Mouse (Mus musculus): ENCODE results near the gene Wwox.

The Wwox gene

DNA sequence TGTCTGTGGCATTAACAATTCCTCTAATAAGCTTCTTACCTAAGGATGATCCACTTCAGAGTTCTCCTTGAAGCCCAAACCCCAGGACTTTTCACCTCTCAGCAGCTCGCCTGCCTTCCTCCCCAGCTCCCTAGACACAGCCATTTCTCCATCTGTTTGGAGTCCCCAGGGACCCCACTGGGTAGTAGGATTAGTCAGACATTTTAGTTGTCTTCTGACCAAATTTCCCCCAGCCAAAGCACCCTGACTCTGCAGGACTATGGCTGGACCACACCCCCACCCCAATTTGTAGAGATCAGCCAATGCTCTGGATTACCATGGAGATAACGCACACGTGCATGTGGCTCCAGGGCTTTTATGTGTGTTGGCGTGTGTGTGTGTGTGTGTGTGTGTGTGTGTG is 451.8 kb downstream of the Wwox start:
- no peak for DNase-seq (ENCODE audit: low read depth, low spot score)

DNA sequence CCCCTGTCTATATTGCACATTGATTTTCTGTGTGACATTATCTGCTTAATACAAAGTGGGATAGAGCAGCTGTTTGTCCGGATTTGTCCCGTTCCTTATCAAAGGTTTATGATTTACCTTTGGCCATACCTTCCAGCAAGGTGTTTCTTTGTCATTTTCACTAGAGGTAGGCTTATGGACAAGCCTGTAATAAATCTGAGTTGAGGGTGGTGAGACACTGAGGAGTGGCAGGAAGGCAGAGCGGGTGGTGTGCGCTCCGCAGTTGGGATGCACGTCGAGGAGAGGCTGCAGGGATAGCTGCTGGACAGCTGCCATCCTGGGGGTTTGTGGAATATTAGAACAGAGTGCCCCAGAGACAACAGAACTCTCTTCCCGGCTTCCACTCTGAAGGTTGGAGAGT is 458.0 kb downstream of the Wwox start:
- DNase-seq (ENCODE audit: low read depth, low spot score), result no peak

- no peak for DNase-seq (ENCODE audit: low read depth, low spot score)
Observed at GRCm38 (mm10) chr8:114899157-114899556, 459.7 kb downstream of the Wwox start.

GRCm38 (mm10) chr8:114902584-114902983 is 463.1 kb downstream of the Wwox start:
- no peak for DNase-seq (ENCODE audit: low read depth, low spot score)

DNA sequence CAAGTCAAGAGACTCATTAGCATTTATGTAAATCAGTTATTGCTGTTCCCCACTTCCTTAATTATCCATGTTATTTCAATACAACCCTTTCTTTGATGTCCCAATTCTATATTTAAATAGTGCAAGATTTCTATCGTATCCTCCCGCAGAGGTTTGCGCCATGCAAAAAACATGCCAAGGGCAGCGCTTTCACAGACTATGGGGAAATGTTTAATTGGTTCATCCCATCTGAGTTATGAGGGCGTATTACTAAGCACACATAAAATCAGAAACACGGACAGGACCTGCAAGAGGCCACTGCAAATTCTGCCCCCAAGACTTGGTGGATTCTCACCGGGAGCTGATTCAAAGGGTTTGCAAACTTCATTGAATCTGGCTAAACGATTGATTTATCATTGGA is 468.6 kb downstream of the Wwox start:
- DNase-seq (ENCODE audit: low read depth, low spot score), result no peak

DNA sequence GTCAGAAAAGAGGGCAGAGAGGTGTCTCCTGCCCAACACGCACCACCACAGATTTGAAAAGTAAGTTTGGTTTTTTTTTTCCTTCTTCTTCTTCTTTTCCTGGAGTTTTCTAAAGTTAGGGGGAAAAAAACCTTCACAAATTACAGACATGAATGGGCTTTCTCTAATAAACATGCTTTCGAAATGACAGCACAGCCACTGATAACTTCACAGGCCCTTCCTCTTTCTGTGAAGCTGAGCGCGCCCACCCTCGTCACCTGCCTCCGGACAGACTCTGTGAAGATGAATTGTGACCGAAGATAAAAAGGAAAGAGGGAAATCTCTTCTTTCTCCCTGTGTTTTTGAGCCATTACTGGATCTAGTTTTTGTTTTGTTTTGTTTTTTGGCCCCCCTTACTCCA is 469.1 kb downstream of the Wwox start:
- DNase-seq (ENCODE audit: low read depth, low spot score), result no peak

- DNase-seq (ENCODE audit: low read depth, low spot score), result no peak
Observed at GRCm38 (mm10) chr8:114909146-114909545, 469.7 kb downstream of the Wwox start.

- no peak for DNase-seq (ENCODE audit: low read depth, low spot score)
Observed at GRCm38 (mm10) chr8:114911031-114911580, 471.7 kb downstream of the Wwox start.

GRCm38 (mm10) chr8:114923629-114924028 is 484.2 kb downstream of the Wwox start:
- DNase-seq (ENCODE audit: low read depth, low spot score), result no peak

DNA sequence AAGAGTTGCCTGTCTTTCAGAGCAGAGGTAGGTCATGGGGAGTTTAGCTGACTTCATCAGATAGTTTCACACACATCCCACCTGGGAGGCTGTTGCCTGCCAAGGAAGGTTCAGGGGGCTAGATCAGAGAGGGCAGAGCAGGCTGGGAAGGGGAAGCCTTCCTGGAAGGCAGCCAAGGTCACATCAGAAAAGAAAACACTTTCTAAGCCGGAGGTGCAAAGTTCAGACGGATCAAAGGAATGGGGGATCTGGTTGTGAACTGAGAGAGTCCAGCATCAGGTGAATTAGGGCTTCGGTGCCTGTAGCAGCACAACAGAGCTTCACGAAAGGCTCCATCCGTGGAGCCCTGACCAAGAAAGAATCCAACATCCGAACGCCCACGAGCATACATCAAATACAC is 488.0 kb downstream of the Wwox start:
- no peak for DNase-seq (ENCODE audit: low read depth, low spot score)

DNA sequence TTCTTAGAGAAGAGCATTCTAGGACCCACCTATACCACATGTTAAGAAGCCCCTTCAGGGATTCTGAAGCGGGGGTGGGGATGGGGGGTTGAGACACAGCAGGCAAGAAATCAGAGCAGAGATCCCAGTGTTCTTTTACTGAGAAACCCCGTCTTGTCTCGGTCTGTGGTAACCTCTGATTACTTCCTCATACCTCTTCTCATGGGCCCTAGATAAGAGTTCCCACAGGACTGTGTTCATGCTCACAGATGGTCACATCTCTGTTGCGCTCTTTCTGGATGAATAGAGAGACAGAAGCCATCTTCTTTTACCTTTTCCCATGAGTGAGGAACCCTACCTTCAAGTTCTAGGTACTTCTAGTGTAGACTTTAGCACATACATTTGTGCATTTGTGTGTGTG is 488.5 kb downstream of the Wwox start:
- DNase-seq (ENCODE audit: low read depth, low spot score), result no peak

DNA sequence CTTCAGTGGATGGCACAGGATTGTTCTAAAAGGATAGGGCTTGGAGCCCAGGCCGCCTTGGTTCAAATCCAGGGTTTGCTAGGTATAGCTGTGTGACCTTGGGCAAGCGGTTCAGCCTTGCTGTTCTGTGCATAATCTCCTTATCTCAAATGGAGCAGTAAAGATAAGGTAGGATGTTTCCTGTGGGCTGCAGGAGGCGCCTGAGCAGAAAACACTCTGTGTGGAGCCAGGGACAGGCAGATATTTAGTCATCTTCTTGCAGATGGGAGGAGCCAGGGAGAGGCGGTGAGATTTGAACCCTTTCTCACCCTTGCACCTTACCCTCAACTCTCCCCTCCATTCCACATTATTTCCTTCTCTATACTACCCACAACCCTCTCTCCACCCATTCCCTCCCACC is 490.1 kb downstream of the Wwox start:
- no peak for DNase-seq (ENCODE audit: low read depth, low spot score)

DNA sequence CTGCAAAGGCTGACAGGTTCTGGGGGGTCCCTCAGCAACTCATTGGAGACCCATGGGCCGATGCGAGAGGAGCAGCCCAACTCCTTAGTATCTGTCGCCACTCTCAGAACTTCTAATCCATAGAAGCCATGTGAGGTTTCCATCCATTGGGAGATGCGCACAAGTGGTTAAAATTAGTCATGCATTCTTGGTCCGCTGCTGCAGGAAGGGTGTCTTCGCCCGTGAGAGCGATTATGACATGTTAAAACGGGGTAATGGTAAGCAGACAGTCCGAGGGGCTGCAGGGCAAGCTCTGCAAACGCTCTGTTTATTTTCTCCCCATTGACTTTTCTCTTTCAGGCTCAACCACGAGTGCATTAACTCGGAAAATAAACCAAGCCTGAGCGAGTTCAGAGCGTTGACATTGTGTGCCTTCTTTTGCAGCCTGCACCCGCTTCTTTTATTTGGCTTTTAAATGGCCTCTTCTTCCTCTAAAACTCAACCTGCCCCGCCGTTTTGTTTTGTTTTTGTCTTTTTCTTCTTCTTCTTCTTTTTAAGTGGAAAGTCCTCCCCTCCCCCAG is 492.7 kb downstream of the Wwox start:
- DNase-seq (ENCODE audit: low read depth, low spot score), result no peak

DNA sequence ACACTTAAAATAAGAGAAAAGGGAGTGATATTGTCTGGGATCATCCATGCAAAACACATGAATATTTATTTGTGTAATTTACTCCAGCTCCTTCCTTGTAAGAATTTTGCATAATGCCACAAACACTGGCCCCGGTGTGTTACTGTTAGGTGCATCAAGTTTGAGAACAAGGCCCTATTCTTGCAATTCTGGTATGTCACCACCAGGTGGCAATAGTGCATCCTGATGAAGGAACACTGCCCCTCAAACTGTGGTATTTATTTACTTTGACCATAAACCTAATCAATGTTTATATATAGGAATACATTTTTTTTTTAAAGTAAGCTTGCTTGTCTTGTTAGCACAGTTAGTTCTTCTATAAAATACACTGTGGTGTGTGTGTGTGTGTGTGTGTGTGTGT is 493.8 kb downstream of the Wwox start:
- peak; percentile 23 for DNase-seq (ENCODE audit: low read depth, low spot score)

DNA sequence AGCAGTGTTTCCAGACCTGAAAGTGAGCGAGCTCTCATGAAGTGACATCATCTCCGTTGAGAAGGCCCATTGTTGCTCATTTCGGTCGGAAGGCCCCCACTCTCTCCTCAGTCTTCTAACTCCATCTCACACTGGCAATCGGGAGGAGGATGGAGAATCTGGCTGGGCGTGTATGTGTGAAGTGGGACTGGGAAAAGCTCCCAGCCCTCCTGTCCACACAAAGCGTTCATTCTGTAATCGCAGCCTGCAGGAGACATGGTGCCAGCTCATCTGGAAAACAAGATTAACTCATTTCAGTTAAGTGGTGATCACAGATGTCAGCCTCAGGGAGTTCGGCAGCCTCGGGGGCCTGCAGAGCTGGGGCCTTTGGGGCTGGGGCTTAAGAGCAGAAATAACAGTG is 497.4 kb downstream of the Wwox start:
- DNase-seq (ENCODE audit: low read depth, low spot score), result no peak

- no peak for DNase-seq (ENCODE audit: low read depth, low spot score)
Observed at GRCm38 (mm10) chr8:114939338-114939737, 499.9 kb downstream of the Wwox start.

DNA sequence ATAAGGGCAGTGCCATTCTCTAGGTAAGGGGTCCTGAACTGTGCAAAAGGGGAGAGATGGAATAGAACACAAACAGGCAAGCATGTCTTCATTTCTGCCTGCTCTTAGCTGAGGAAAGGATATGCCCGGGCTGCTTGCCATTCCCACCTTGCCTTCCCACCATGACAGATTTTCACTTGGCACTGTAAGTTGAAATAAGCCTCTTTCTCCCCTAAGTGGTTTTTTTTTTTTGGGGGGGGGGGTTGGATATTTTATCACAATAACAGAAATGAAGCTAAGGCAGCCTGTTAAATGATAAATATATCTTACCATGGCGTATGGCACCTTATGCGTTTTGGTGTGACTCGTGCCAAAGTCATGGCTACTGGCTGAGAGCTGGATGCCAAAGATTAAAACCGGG is 501.6 kb downstream of the Wwox start:
- no peak for DNase-seq (ENCODE audit: low read depth, low spot score)

- DNase-seq (ENCODE audit: low read depth, low spot score), result no peak
Observed at GRCm38 (mm10) chr8:114941644-114942043, 502.2 kb downstream of the Wwox start.

- DNase-seq (ENCODE audit: low read depth, low spot score), result no peak
Observed at GRCm38 (mm10) chr8:114947921-114948320, 508.5 kb downstream of the Wwox start.

- DNase-seq (ENCODE audit: low read depth, low spot score), result no peak
Observed at GRCm38 (mm10) chr8:114956377-114957168, 517.1 kb downstream of the Wwox start.

- no peak for DNase-seq (ENCODE audit: low read depth, low spot score)
Observed at GRCm38 (mm10) chr8:114958437-114959107, 519.1 kb downstream of the Wwox start.

GRCm38 (mm10) chr8:114959406-114959805 is 520.0 kb downstream of the Wwox start:
- no peak for DNase-seq (ENCODE audit: low read depth, low spot score)

- no peak for DNase-seq (ENCODE audit: low read depth, low spot score)
Observed at GRCm38 (mm10) chr8:114962494-114962893, 523.0 kb downstream of the Wwox start.
